Mouse (Mus musculus): ENCODE data around the gene Npb. TPM values are rescaled to one million over a fixed set of nuclear protein-coding genes. Genes with fewer than 3 reads are reported as not detected.

The Npb gene
- total and polyA plus RNA-seq, 3 experiments: 0.27 to 1.7 TPM; not detected in 1

DNA sequence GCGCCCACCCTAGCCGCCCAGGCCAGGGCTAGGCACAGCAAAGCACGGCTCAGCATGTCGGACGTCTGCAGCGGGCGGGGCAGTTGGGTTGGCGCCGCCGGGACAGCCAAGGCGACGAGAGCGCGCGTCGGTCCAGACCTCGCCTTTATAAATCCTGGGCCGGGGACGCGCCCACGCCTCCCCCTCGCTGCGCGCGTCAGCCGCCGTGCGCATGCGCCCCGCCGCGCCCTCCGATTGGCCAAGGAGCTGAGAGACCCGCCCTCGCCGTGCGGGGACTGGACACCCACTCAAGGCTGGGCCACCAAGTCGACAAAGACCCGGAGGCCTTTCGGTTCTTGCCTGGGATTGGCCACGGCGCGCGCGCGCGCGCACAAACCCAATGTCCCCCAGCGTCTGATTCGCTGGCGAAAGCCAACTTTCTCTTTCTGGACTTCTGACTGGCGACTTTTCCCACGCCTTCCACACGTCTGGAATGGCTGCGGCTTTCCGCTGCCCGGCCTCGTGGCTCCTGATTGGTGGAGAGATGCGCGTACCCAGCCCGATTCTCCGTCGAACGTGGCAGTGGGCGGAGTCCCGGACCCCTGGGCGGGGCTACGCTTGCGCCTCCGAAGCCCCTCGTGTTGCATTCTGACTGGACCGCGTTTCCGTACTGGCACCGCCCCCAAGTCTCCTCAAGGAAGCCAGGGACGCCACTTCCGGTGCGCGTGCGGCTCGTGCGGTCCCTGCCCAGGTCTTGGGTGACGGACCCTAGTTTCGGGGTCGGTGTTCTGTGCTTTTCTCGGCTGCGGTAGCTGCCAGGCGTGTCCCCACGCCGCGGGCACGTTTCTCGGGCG, 35.3 kb upstream of the Npb start, which contains the start of gene P4hb (continued):
- TF ChIP-seq NRF1 (IDR thresholded peaks at IDR 0.05; ENCODE audit: insufficient read depth, low read depth, low read length, poor library complexity, severe bottlenecking) (peak; percentile 86), RAD21 (IDR thresholded peaks at IDR 0.05; ENCODE audit: low read depth, low read length) (no peak), MAZ (IDR thresholded peaks at IDR 0.05; ENCODE audit: low read depth, low read length) (peak; percentile 33; the same call in 1 of the 2 replicates), SMC3 (IDR thresholded peaks at IDR 0.05; ENCODE audit: low read depth, low read length) (no peak), TCF12 (IDR thresholded peaks at IDR 0.05; ENCODE audit: low read depth, low read length) (peak; percentile 69), EP300 (IDR thresholded peaks at IDR 0.05; ENCODE audit: low read depth in 1 of 2, low read length in 2 of 2) (0 out of 4 replicates have a peak, but pooled peaks of 1 of the 2 experiments have one; percentile 12), MEF2A (IDR thresholded peaks at IDR 0.05; ENCODE audit: extremely low read depth, insufficient replicate concordance, low read depth, low read length, poor library complexity, severe bottlenecking) (peak; percentile 17; the same call in 1 of the 2 replicates), ZC3H11A (IDR thresholded peaks at IDR 0.05; ENCODE audit: low read depth, low read length) (no peak), HCFC1 (IDR thresholded peaks at IDR 0.05; ENCODE audit: low read depth, low read length) (peak; percentile 83), ZMIZ1 (IDR thresholded peaks at IDR 0.05; ENCODE audit: low read depth, low read length) (peak; percentile 99), UBTF (IDR thresholded peaks at IDR 0.05; ENCODE audit: borderline replicate concordance, insufficient read depth, low read depth, low read length) (no peak), JUND (IDR thresholded peaks at IDR 0.05; ENCODE audit: low read depth, low read length) (no peak), CHD2 (IDR thresholded peaks at IDR 0.05; ENCODE audit: low read length) (peak; percentile 61), ZNF384 (IDR thresholded peaks at IDR 0.05; ENCODE audit: low read depth, low read length) (no peak), ZKSCAN1 (IDR thresholded peaks at IDR 0.05; ENCODE audit: low read depth, low read length) (no peak), TAL1 (IDR thresholded peaks at IDR 0.05; ENCODE audit: low read length) (no peak), MXI1 (IDR thresholded peaks at IDR 0.05; ENCODE audit: low read depth, low read length) (peak; percentile 96), USF2 (IDR thresholded peaks at IDR 0.05; ENCODE audit: borderline replicate concordance in 1 of 2, insufficient read depth in 1 of 2, low read depth in 1 of 2, low read length in 2 of 2) (no peak), MAFK (IDR thresholded peaks at IDR 0.05; ENCODE audit: borderline replicate concordance, low read depth, low read length) (no peak), ETS1 (IDR thresholded peaks at IDR 0.05; ENCODE audit: low read depth, low read length) (0 out of 2 replicates have a peak, but pooled peaks have one; percentile 36), GABPA (IDR thresholded peaks at IDR 0.05; ENCODE audit: low read depth, low read length) (no peak)

All from MEL (cell line).